Mouse (Mus musculus): Measurements from ENCODE around the gene H2-Eb2. TPM values are rescaled to one million over a fixed set of nuclear protein-coding genes. Genes with fewer than 3 reads are reported as not detected.

H2-Eb2 gene
- polyA plus RNA-seq, 1 experiment: not detected

- H3K27ac ChIP-seq (ENCODE audit: insufficient read depth, low read depth, low read length): no peak overlapping the region
- H3K4me1 ChIP-seq (ENCODE audit: control insufficient read depth, insufficient read depth, low read length): no peaks in the 10 kb centered on the region
- TF ChIP-seq CTCF (IDR thresholded peaks at IDR 0.05; ENCODE audit: insufficient read depth, low read depth, low read length) (no peak), POLR2A (IDR thresholded peaks at IDR 0.05; ENCODE audit: insufficient read depth, low read depth, low read length) (no peak)
- WGBS: 85% methylated on average over 3 of the region's 3 CpGs
- H3K4me3 ChIP-seq (ENCODE audit: insufficient read depth, low read depth, low read length): no peak overlapping the region
These were observed 38.3 kb downstream of the H2-Eb2 start for GRCm38 (mm10) chr17:34363676-34364310.

DNA sequence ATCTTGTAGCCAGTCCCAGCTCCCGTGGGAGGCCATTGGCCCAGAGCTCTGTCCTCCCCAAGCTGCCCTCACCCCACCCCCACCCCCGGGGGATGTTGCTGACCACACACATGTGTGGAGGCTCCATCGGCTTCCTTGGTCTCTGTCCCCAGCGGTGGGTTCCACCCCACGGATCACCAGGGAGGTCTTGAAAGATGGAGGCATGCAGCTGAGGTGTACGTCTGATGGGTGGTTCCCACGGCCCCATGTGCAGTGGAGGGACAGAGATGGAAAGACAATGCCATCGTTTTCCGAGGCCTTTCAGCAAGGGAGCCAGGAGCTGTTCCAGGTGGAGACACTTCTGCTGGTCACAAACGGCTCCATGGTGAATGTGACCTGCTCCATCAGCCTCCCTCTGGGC is 39.6 kb downstream of the H2-Eb2 start:
- Histone ChIP-seq H3K4me3 (ENCODE audit: insufficient read depth, low read depth, low read length) (no peak overlapping the region), H3K4me1 (ENCODE audit: control insufficient read depth, insufficient read depth, low read length) (no peaks in the 10 kb centered on the region), H3K27ac (ENCODE audit: insufficient read depth, low read depth, low read length) (no peak overlapping the region)
- TF ChIP-seq POLR2A (IDR thresholded peaks at IDR 0.05; ENCODE audit: insufficient read depth, low read depth, low read length) (no peak), CTCF (IDR thresholded peaks at IDR 0.05; ENCODE audit: insufficient read depth, low read depth, low read length) (no peak)
- WGBS: 75% methylated on average over 10 of the region's 10 CpGs

GRCm38 (mm10) chr17:34370563-34370962 is 45.1 kb downstream of the H2-Eb2 start:
- 83% methylated on average over 4 of the region's 4 CpGs for WGBS
- TF ChIP-seq POLR2A (IDR thresholded peaks at IDR 0.05; ENCODE audit: insufficient read depth, low read depth, low read length) (no peak), CTCF (IDR thresholded peaks at IDR 0.05; ENCODE audit: insufficient read depth, low read depth, low read length) (no peak)
- Histone ChIP-seq H3K27ac (ENCODE audit: insufficient read depth, low read depth, low read length) (no peak overlapping the region), H3K4me1 (ENCODE audit: control insufficient read depth, insufficient read depth, low read length) (no peaks in the 10 kb centered on the region), H3K4me3 (ENCODE audit: insufficient read depth, low read depth, low read length) (no peak overlapping the region)

DNA sequence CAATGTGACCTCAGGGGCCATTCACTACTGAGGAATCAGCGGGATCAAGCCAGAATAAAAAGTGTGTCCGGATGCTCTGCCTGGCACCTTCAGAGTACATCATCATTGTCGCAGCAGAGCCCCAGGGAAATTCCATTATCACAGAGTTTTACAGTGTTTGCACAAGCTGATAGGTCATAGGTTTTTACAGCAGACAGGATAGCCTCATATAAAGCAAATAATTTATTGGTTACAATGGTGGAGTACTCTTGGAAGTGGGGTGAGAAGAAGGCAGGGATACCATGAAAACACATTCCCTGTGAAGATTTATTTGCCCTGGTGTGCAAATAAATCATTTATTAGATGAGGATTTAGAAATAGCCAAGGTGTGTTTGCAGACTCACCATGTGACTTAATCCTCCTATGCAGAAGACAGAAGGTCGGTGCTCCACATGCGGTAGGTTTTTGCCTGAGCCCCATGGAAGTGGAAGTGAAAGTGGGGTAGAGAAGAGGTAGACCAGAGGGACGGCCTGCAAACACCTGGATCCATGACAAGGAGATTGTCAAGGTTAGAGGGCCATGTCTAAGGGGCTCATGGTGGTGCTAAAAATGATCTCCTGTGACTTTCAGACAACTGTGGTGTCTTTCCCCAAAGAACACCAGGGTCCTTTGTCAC is 47.7 kb downstream of the H2-Eb2 start:
- TF ChIP-seq POLR2A (IDR thresholded peaks at IDR 0.05; ENCODE audit: insufficient read depth, low read depth, low read length): no peak
- no peak for TF ChIP-seq CTCF (IDR thresholded peaks at IDR 0.05; ENCODE audit: insufficient read depth, low read depth, low read length)
- no peaks in the 10 kb centered on the region for H3K4me1 ChIP-seq (ENCODE audit: control insufficient read depth, insufficient read depth, low read length)
- H3K27ac ChIP-seq (ENCODE audit: insufficient read depth, low read depth, low read length): no peak overlapping the region
- no peak overlapping the region for H3K4me3 ChIP-seq (ENCODE audit: insufficient read depth, low read depth, low read length)
- 81% methylated on average over 6 of the region's 6 CpGs for WGBS

DNA sequence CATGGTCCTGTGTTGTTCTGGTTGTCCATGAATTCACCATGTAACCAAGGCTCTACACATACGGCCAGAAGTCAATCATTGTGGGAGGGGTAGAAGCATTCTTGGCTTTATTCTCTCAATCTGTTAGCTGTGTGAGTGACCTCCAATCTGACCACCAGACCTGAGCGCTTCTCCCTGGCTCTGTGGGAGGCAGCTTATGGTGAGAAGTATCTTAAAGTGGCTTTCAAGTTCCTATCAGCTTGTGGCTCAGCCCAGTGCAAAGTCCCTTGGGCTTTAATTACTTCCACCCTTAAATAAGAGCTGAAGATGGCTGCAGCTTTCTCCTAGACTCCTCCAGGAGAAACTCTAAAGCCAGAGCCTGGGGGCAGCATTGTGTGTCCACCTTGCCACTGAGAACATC is 51.4 kb downstream of the H2-Eb2 start, which contains the start of gene Btnl1:
TSS of gene Btnl1 (plus strand) at position 286 of the 400 bp plus-strand sequence.
- no peak within 1 kb of the TSS for H3K4me3 ChIP-seq (ENCODE audit: insufficient read depth, low read depth, low read length)
- no peaks in the 10 kb centered on the region for H3K4me1 ChIP-seq (ENCODE audit: control insufficient read depth, insufficient read depth, low read length)
- H3K27ac ChIP-seq (ENCODE audit: insufficient read depth, low read depth, low read length): no peak within 1 kb of the TSS
- TF ChIP-seq POLR2A (IDR thresholded peaks at IDR 0.05; ENCODE audit: insufficient read depth, low read depth, low read length) (no peak), CTCF (IDR thresholded peaks at IDR 0.05; ENCODE audit: insufficient read depth, low read depth, low read length) (no peak)
- 85% methylated on average over 2 of the region's 2 CpGs for WGBS

- no peaks in the 10 kb centered on the region for H3K4me1 ChIP-seq (ENCODE audit: control insufficient read depth, insufficient read depth, low read length)
- H3K4me3 ChIP-seq (ENCODE audit: insufficient read depth, low read depth, low read length): no peak overlapping the region
- H3K27ac ChIP-seq (ENCODE audit: insufficient read depth, low read depth, low read length): no peak overlapping the region
- 53% methylated on average over 6 of the region's 6 CpGs for WGBS
- no peak for TF ChIP-seq POLR2A (IDR thresholded peaks at IDR 0.05; ENCODE audit: insufficient read depth, low read depth, low read length)
- no peak for TF ChIP-seq CTCF (IDR thresholded peaks at IDR 0.05; ENCODE audit: insufficient read depth, low read depth, low read length)
These were observed 52.2 kb downstream of the H2-Eb2 start for GRCm38 (mm10) chr17:34377450-34378209.

- 64% methylated on average over 2 of the region's 2 CpGs for WGBS
- no peak for TF ChIP-seq CTCF (IDR thresholded peaks at IDR 0.05; ENCODE audit: insufficient read depth, low read depth, low read length)
- TF ChIP-seq POLR2A (IDR thresholded peaks at IDR 0.05; ENCODE audit: insufficient read depth, low read depth, low read length): no peak
- no peak overlapping the region for H3K4me3 ChIP-seq (ENCODE audit: insufficient read depth, low read depth, low read length)
- no peak overlapping the region for H3K27ac ChIP-seq (ENCODE audit: insufficient read depth, low read depth, low read length)
- peaks cover under 1% of the 10 kb centered on the region; the same call in 1 of the 2 replicates for H3K4me1 ChIP-seq (ENCODE audit: control insufficient read depth, insufficient read depth, low read length)
These were observed 53.3 kb downstream of the H2-Eb2 start for GRCm38 (mm10) chr17:34378716-34379115.

GRCm38 (mm10) chr17:34379451-34379850 is 54.0 kb downstream of the H2-Eb2 start:
- no peak for TF ChIP-seq CTCF (IDR thresholded peaks at IDR 0.05; ENCODE audit: insufficient read depth, low read depth, low read length)
- no peak for TF ChIP-seq POLR2A (IDR thresholded peaks at IDR 0.05; ENCODE audit: insufficient read depth, low read depth, low read length)
- WGBS: 80% methylated on average over 7 of the region's 7 CpGs
- Histone ChIP-seq H3K4me1 (ENCODE audit: control insufficient read depth, insufficient read depth, low read length) (peaks cover 7% of the 10 kb centered on the region), H3K4me3 (ENCODE audit: insufficient read depth, low read depth, low read length) (no peak overlapping the region), H3K27ac (ENCODE audit: insufficient read depth, low read depth, low read length) (no peak overlapping the region)

- Histone ChIP-seq H3K4me1 (ENCODE audit: control insufficient read depth, insufficient read depth, low read length) (peaks cover 14% of the 10 kb centered on the region), H3K27ac (ENCODE audit: insufficient read depth, low read depth, low read length) (no peak overlapping the region), H3K4me3 (ENCODE audit: insufficient read depth, low read depth, low read length) (no peak overlapping the region)
- TF ChIP-seq CTCF (IDR thresholded peaks at IDR 0.05; ENCODE audit: insufficient read depth, low read depth, low read length) (no peak), POLR2A (IDR thresholded peaks at IDR 0.05; ENCODE audit: insufficient read depth, low read depth, low read length) (no peak)
- 82% methylated on average over 11 of the region's 11 CpGs for WGBS
These were observed 56.4 kb downstream of the H2-Eb2 start for GRCm38 (mm10) chr17:34381876-34382275.

Measured in olfactory bulb, adult 2 months (tissue).